Mouse (Mus musculus) right cerebral cortex, adult 2 months (tissue): Measurements from ENCODE around the gene Trpv3.

ENCODE experiments used
- DNase-seq, 2 experiments: peaks; one replicate each; pipeline ENCODE4 v3.0.0; 2021 to 2022; ENCODE audit warnings: low spot score in 2 of 2

The Trpv3 gene

GRCm38 (mm10) chr11:73267267-73267666, at the start of gene Trpv3:
TSS of gene Trpv3 (plus strand) at chr11:73267388.
- DNase-seq = no peak

- no peak for DNase-seq
These were observed 47.5 kb upstream of the Trpv3 start for GRCm38 (mm10) chr11:73219671-73220070.

GRCm38 (mm10) chr11:73220651-73221050, 46.5 kb upstream of the Trpv3 start:
- no peak for DNase-seq

GRCm38 (mm10) chr11:73222846-73223245, 44.3 kb upstream of the Trpv3 start:
- no peak for DNase-seq

GRCm38 (mm10) chr11:73223966-73224365, 43.2 kb upstream of the Trpv3 start:
- no peak for DNase-seq

- DNase-seq = no peak
These were observed 41.3 kb upstream of the Trpv3 start for GRCm38 (mm10) chr11:73225856-73226255.

GRCm38 (mm10) chr11:73228881-73229280, 38.3 kb upstream of the Trpv3 start:
- DNase-seq = no peak

GRCm38 (mm10) chr11:73230081-73230480, 37.1 kb upstream of the Trpv3 start:
- DNase-seq = no peak

GRCm38 (mm10) chr11:73232513-73232912, 34.7 kb upstream of the Trpv3 start:
- no peak for DNase-seq

- no peak for DNase-seq
These were observed 33.2 kb upstream of the Trpv3 start, which contains the start of gene Trpv1 for GRCm38 (mm10) chr11:73233992-73234391. TSS of gene Trpv1 (plus strand) at chr11:73234292.

GRCm38 (mm10) chr11:73235990-73236701, 31.0 kb upstream of the Trpv3 start:
- no peak for DNase-seq

- no peak for DNase-seq
These were observed 30.5 kb upstream of the Trpv3 start for GRCm38 (mm10) chr11:73236731-73237130.

GRCm38 (mm10) chr11:73242199-73242598, 25.0 kb upstream of the Trpv3 start:
- no peak for DNase-seq

GRCm38 (mm10) chr11:73242777-73243176, 24.4 kb upstream of the Trpv3 start:
- no peak for DNase-seq

GRCm38 (mm10) chr11:73257362-73257945, 9.7 kb upstream of the Trpv3 start:
- no peak for DNase-seq

GRCm38 (mm10) chr11:73258664-73259063, 8.5 kb upstream of the Trpv3 start:
- no peak for DNase-seq

- DNase-seq = no peak
These were observed 6.7 kb upstream of the Trpv3 start for GRCm38 (mm10) chr11:73260457-73260856.

- no peak for DNase-seq
These were observed 5.8 kb upstream of the Trpv3 start for GRCm38 (mm10) chr11:73261385-73261784.

- no peak for DNase-seq
These were observed 7.6 kb downstream of the Trpv3 start for GRCm38 (mm10) chr11:73274821-73275220.

- DNase-seq = no peak
These were observed 13.5 kb downstream of the Trpv3 start for GRCm38 (mm10) chr11:73280710-73281109.

GRCm38 (mm10) chr11:73281528-73282027, 14.4 kb downstream of the Trpv3 start:
- peak; percentile 76 to 83 for DNase-seq

- peak in 1 of 2 experiments; percentile 9 for DNase-seq
These were observed 16.2 kb downstream of the Trpv3 start for GRCm38 (mm10) chr11:73283369-73283768.

GRCm38 (mm10) chr11:73283926-73284325, 16.7 kb downstream of the Trpv3 start:
- no peak for DNase-seq
